Mouse (Mus musculus) cortical plate, adult 2 months (tissue): Measurements from ENCODE around the gene Msmb. TPM values are rescaled to one million over a fixed set of nuclear protein-coding genes. Genes with fewer than 3 reads are reported as not detected.

Experiments used
- H3K27ac ChIP-seq: fragments of 200-500 bp; 2 replicates; pipeline ENCODE4 v1.5.1; 2012; ENCODE audit warnings: low read length, control low read depth, inconsistent platforms; ENCODE audit not compliant: insufficient read depth
- H3K4me1 ChIP-seq: fragments of 200-500 bp; 2 replicates; pipeline ENCODE4 v1.6.1; 2011; ENCODE audit warnings: low read length; ENCODE audit not compliant: control insufficient read depth, insufficient read depth
- H3K4me3 ChIP-seq: fragments of 200-500 bp; 2 replicates; pipeline ENCODE4 v1.5.1; 2011; ENCODE audit warnings: mild to moderate bottlenecking, low read length, control low read depth; ENCODE audit not compliant: insufficient read depth
- CTCF ChIP-seq: fragments of 200-500 bp; IDR thresholded peaks from 2 replicates; pipeline ENCODE4 v1.5.1; 2011; ENCODE audit warnings: mild to moderate bottlenecking, control low read depth, low read length; ENCODE audit not compliant: insufficient read depth; ENCODE audit errors: extremely low read depth
- POLR2A ChIP-seq: fragments of 200-500 bp; IDR thresholded peaks from 2 replicates; pipeline ENCODE4 v1.6.1; 2011; ENCODE audit warnings: mild to moderate bottlenecking, low read length, control low read depth; ENCODE audit not compliant: insufficient read depth; ENCODE audit errors: extremely low read depth
- polyA plus RNA-seq: library from polyadenylated mRNA; depleted of rRNA; stranded (reverse); fragments of >200 nt; gene quantifications from 2 replicates; pipeline ENCODE4 v1.2.3, GENCODE M21; 2012

Msmb gene
- polyA plus RNA-seq, 1 experiment, result not detected

- Histone ChIP-seq H3K27ac (no peak overlapping the region), H3K4me1 (peaks cover 7% of the 10 kb centered on the region; the same call in 1 of the 2 replicates), H3K4me3 (peak overlapping the region; percentile 93; the same call in 1 of the 2 replicates)
- TF ChIP-seq POLR2A (no peak), CTCF (no peak)
Observed at GRCm38 (mm10) chr14:32161090-32161885, 19.5 kb downstream of the Msmb start.

GRCm38 (mm10) chr14:32162231-32162630 is 20.4 kb downstream of the Msmb start:
- Histone ChIP-seq H3K4me3 (no peak overlapping the region), H3K27ac (no peak overlapping the region), H3K4me1 (peaks cover 7% of the 10 kb centered on the region; the same call in 1 of the 2 replicates)
- no peak for TF ChIP-seq POLR2A
- no peak for TF ChIP-seq CTCF

GRCm38 (mm10) chr14:32163203-32163888 is 21.5 kb downstream of the Msmb start:
- Histone ChIP-seq H3K4me1 (peaks cover 7% of the 10 kb centered on the region; the same call in 1 of the 2 replicates), H3K27ac (no peak overlapping the region), H3K4me3 (no peak overlapping the region)
- no peak for TF ChIP-seq POLR2A
- no peak for TF ChIP-seq CTCF

GRCm38 (mm10) chr14:32164173-32165051 is 22.6 kb downstream of the Msmb start:
- no peak for TF ChIP-seq POLR2A
- no peak for TF ChIP-seq CTCF
- H3K4me3 ChIP-seq, result no peak overlapping the region
- H3K27ac ChIP-seq, result no peak overlapping the region
- H3K4me1 ChIP-seq, result peaks cover 12% of the 10 kb centered on the region; the same call in 1 of the 2 replicates

GRCm38 (mm10) chr14:32165278-32166061 is 23.6 kb downstream of the Msmb start:
- Histone ChIP-seq H3K27ac (0 out of 2 replicates have a peak overlapping the region, but pooled peaks have one; percentile 65), H3K4me3 (peak overlapping the region; percentile 39), H3K4me1 (peaks cover 16% of the 10 kb centered on the region; the same call in 1 of the 2 replicates)
- TF ChIP-seq CTCF (no peak), POLR2A (no peak)

- TF ChIP-seq CTCF, result no peak
- TF ChIP-seq POLR2A, result no peak
- H3K27ac ChIP-seq, result no peak overlapping the region
- peak overlapping the region; percentile 39; the same call in 1 of the 2 replicates for H3K4me3 ChIP-seq
- peaks cover 12% of the 10 kb centered on the region; the same call in 1 of the 2 replicates for H3K4me1 ChIP-seq
Observed at GRCm38 (mm10) chr14:32166062-32166441, 24.2 kb downstream of the Msmb start.

GRCm38 (mm10) chr14:32166840-32167239 is 25.0 kb downstream of the Msmb start:
- Histone ChIP-seq H3K4me1 (peaks cover 11% of the 10 kb centered on the region; the same call in 1 of the 2 replicates), H3K4me3 (no peak overlapping the region), H3K27ac (no peak overlapping the region)
- TF ChIP-seq POLR2A (no peak), CTCF (no peak)

GRCm38 (mm10) chr14:32167326-32167725 is 25.5 kb downstream of the Msmb start:
- no peak for TF ChIP-seq POLR2A
- no peak for TF ChIP-seq CTCF
- no peak overlapping the region for H3K4me3 ChIP-seq
- H3K27ac ChIP-seq, result no peak overlapping the region
- peaks cover 11% of the 10 kb centered on the region; the same call in 1 of the 2 replicates for H3K4me1 ChIP-seq
